9 mouse cellular contexts compared by ENCODE assay signal in genomic region chr3:66078026-66078721, GRCm38 (mm10).
A peak's percentile ranks its signal among the peaks of the same experiment; 100 is the strongest.
DNase-seq lines count a peak whose midpoint lies in the region; ATAC-seq lines count a peak whose summit lies in the region.
"Had no signal": no experiment of that assay in that cellular context is flagged by ENCODE, and none has a peak within 500 bp of the region (broad histone marks: within the 10 kb centered on the region; RNA-seq: fewer than 3 reads in every experiment).

No protein-coding gene starts in this region.

- no peaks in the 10 kb centered on the region for H3K36me3 ChIP-seq in kidney, embryonic 16.5 days (ENCODE audit: insufficient read depth, low read length)
- no peaks in the 10 kb centered on the region for H3K36me3 ChIP-seq in intestine, embryonic 16.5 days (ENCODE audit: control insufficient read depth, insufficient read depth, low read length)
- no peaks in the 10 kb centered on the region for H3K36me3 ChIP-seq in midbrain, embryonic 15.5 days (replicated peaks)
- H3K36me3 ChIP-seq: hindbrain, embryonic 13.5 days had no signal

- no peak overlapping the region for H3K27ac ChIP-seq in kidney, embryonic 16.5 days (ENCODE audit: low read length)
- no peak overlapping the region for H3K27ac ChIP-seq in intestine, embryonic 16.5 days (ENCODE audit: low read length)
- H3K27ac ChIP-seq in midbrain, embryonic 15.5 days: no peak overlapping the region
- H3K27ac ChIP-seq: hindbrain, embryonic 13.5 days had no signal

- H3K4me1 ChIP-seq in kidney, embryonic 16.5 days (ENCODE audit: insufficient read depth, low read length): peaks cover 3% of the 10 kb centered on the region; the same call in 1 of the 2 replicates
- no peaks in the 10 kb centered on the region for H3K4me1 ChIP-seq in intestine, embryonic 16.5 days (ENCODE audit: control insufficient read depth, insufficient read depth, low read length)
- H3K4me1 ChIP-seq in midbrain, embryonic 15.5 days: no peaks in the 10 kb centered on the region
- H3K4me1 ChIP-seq: hindbrain, embryonic 13.5 days had no signal

- no peaks in the 10 kb centered on the region for H3K27me3 ChIP-seq in kidney, embryonic 16.5 days (ENCODE audit: insufficient read depth, low read length)
- H3K27me3 ChIP-seq in intestine, embryonic 16.5 days (replicated peaks; ENCODE audit: control insufficient read depth, insufficient read depth, low read length): no peaks in the 10 kb centered on the region
- H3K27me3 ChIP-seq in midbrain, embryonic 15.5 days (replicated peaks): no peaks in the 10 kb centered on the region
- H3K27me3 ChIP-seq: hindbrain, embryonic 13.5 days had no signal

- H3K9ac ChIP-seq in kidney, embryonic 16.5 days (replicated peaks; ENCODE audit: low read length): no peak overlapping the region
- no peak overlapping the region for H3K9ac ChIP-seq in intestine, embryonic 16.5 days (ENCODE audit: low read depth, low read length)
- H3K9ac ChIP-seq in midbrain, embryonic 15.5 days: no peak overlapping the region
- H3K9ac ChIP-seq: hindbrain, embryonic 13.5 days had no signal

- WGBS in kidney, embryonic 16.5 days: 68% methylated on average over 12 of the region's 23 CpGs
- 83% methylated on average over 23 of the region's 23 CpGs for WGBS in intestine, embryonic 16.5 days
- 92% methylated on average over 23 of the region's 23 CpGs for WGBS in midbrain, embryonic 15.5 days

- H3K9me3 ChIP-seq in kidney, embryonic 16.5 days (ENCODE audit: low read length): no peaks in the 10 kb centered on the region
- no peaks in the 10 kb centered on the region for H3K9me3 ChIP-seq in intestine, embryonic 16.5 days (ENCODE audit: control insufficient read depth, low read length)
- H3K9me3 ChIP-seq in midbrain, embryonic 15.5 days: no peaks in the 10 kb centered on the region
- H3K9me3 ChIP-seq: hindbrain, embryonic 13.5 days had no signal

- H3K4me3 ChIP-seq in kidney, embryonic 16.5 days (ENCODE audit: low read length): no peak overlapping the region
- no peak overlapping the region for H3K4me3 ChIP-seq in intestine, embryonic 16.5 days (ENCODE audit: low read length)
- H3K4me3 ChIP-seq in midbrain, embryonic 15.5 days: no peak overlapping the region
- H3K4me3 ChIP-seq: hindbrain, embryonic 13.5 days had no signal

- 0 out of 2 replicates have a peak, but pooled peaks have one; percentile 54 for ATAC-seq in kidney, embryonic 16.5 days (ENCODE audit: low FRiP score, low TSS enrichment)
- ATAC-seq in intestine, embryonic 16.5 days: no peak
- no peak for ATAC-seq in midbrain, embryonic 15.5 days (replicated peaks)

- H3K4me2 ChIP-seq in kidney, embryonic 16.5 days (replicated peaks; ENCODE audit: low read depth, low read length): no peak overlapping the region
- no peak overlapping the region for H3K4me2 ChIP-seq in intestine, embryonic 16.5 days (ENCODE audit: low read depth, low read length)
- no peak overlapping the region for H3K4me2 ChIP-seq in midbrain, embryonic 15.5 days
- H3K4me2 ChIP-seq: hindbrain, embryonic 13.5 days had no signal

- DNase-seq in kidney, adult 9 months: no peak
- peak; percentile 89 for DNase-seq in A20 (ENCODE audit: low read depth, low spot score)
- DNase-seq in ES-CJ7 (ENCODE audit: low read depth, low spot score): peak; percentile 71
- DNase-seq in gastrocnemius, postnatal 25 days: peak; percentile 16
- no peak for DNase-seq in MN1 (ENCODE audit: low spot score)

Comparison
In these comparisons a context has a peak if more than half of its experiments do, and no peak if none do; other contexts are left out.
1. DNase-seq: peak in A20 (single experiment), ES-CJ7 (single experiment) and gastrocnemius, postnatal 25 days (single experiment); none in kidney, adult 9 months (single experiment) and MN1 (single experiment).